8 mouse cellular contexts compared by ENCODE assay signal in genomic region chr3:146121310-146122124, GRCm38 (mm10). TPM values are rescaled to one million over a fixed set of nuclear protein-coding genes. Genes with fewer than 3 reads are reported as not detected.
DNase-seq lines count a peak whose midpoint lies in the region; ATAC-seq and TF ChIP-seq lines count a peak whose summit lies in the region.

No protein-coding gene starts in this region.

- H3K27me3 ChIP-seq in forebrain, postnatal 0 days (ENCODE audit: insufficient read depth, low read length) = peaks cover 4% of the 10 kb centered on the region; the same call in 1 of the 2 replicates
- peaks cover 19% of the 10 kb centered on the region for H3K27me3 ChIP-seq in liver, embryonic 16.5 days (ENCODE audit: control insufficient read depth, insufficient read depth, low read depth, low read length)
- H3K27me3 ChIP-seq in stomach, postnatal 0 days (ENCODE audit: control insufficient read depth, insufficient read depth, low read length) = 0 out of 2 replicates have a peak, but pooled peaks cover 2% of the 10 kb centered on the region

- no peaks in the 10 kb centered on the region for H3K9me3 ChIP-seq in forebrain, postnatal 0 days (ENCODE audit: low read length)
- H3K9me3 ChIP-seq in liver, embryonic 16.5 days (replicated peaks; ENCODE audit: control insufficient read depth, low read length) = no peaks in the 10 kb centered on the region
- H3K9me3 ChIP-seq in stomach, postnatal 0 days (ENCODE audit: control insufficient read depth, low read length) = no peaks in the 10 kb centered on the region

- H3K4me3 ChIP-seq in forebrain, postnatal 0 days (ENCODE audit: low read depth, low read length) = no peak overlapping the region; the same call in 1 of the 2 replicates
- H3K4me3 ChIP-seq in liver, embryonic 16.5 days (ENCODE audit: low read depth, low read length) = no peak overlapping the region
- no peak overlapping the region for H3K4me3 ChIP-seq in stomach, postnatal 0 days (ENCODE audit: low read depth, low read length)

- no peak for ATAC-seq in forebrain, postnatal 0 days
- ATAC-seq in liver, embryonic 16.5 days (ENCODE audit: low read depth) = no peak
- no peak for ATAC-seq in stomach, postnatal 0 days (ENCODE audit: low FRiP score, low TSS enrichment)
- ATAC-seq in erythroblast, adult 5-6 weeks (replicated peaks; ENCODE audit: low FRiP score, poor library complexity, severe bottlenecking) = no peak

- no peak overlapping the region for H3K27ac ChIP-seq in forebrain, postnatal 0 days (ENCODE audit: low read depth, low read length)
- no peak overlapping the region for H3K27ac ChIP-seq in liver, embryonic 16.5 days (ENCODE audit: low read length)
- H3K27ac ChIP-seq in stomach, postnatal 0 days (replicated peaks) = no peak overlapping the region

- H3K4me1 ChIP-seq in forebrain, postnatal 0 days (ENCODE audit: insufficient read depth) = no peaks in the 10 kb centered on the region
- no peaks in the 10 kb centered on the region for H3K4me1 ChIP-seq in liver, embryonic 16.5 days (ENCODE audit: control insufficient read depth, low read depth, low read length)
- H3K4me1 ChIP-seq in stomach, postnatal 0 days (replicated peaks; ENCODE audit: control insufficient read depth, insufficient read depth) = no peaks in the 10 kb centered on the region

- peak overlapping the region; percentile 0; the same call in 1 of the 2 replicates for H3K4me2 ChIP-seq in forebrain, postnatal 0 days (ENCODE audit: low read depth)
- 0 out of 2 replicates have a peak overlapping the region, but pooled peaks have one; percentile 2 for H3K4me2 ChIP-seq in liver, embryonic 16.5 days (ENCODE audit: low read depth, low read length)
- peak overlapping the region; percentile 31; the same call in 1 of the 2 replicates for H3K4me2 ChIP-seq in stomach, postnatal 0 days (replicated peaks; ENCODE audit: low read depth)

- no peaks in the 10 kb centered on the region for H3K36me3 ChIP-seq in forebrain, postnatal 0 days (ENCODE audit: insufficient read depth)
- no peaks in the 10 kb centered on the region for H3K36me3 ChIP-seq in liver, embryonic 16.5 days (ENCODE audit: control insufficient read depth, insufficient read depth)
- no peaks in the 10 kb centered on the region for H3K36me3 ChIP-seq in stomach, postnatal 0 days (ENCODE audit: control insufficient read depth, insufficient read depth, low read length)

- TF ChIP-seq EP300 in stomach, postnatal 0 days (optimal IDR thresholded peaks at IDR 0.05) = no peak

- peak; percentile 16 for DNase-seq in spleen, adult 12 weeks (ENCODE audit: low spot score)
- no peak for DNase-seq in spleen, postnatal 14 days (ENCODE audit: low spot score in 2 of 2)
- DNase-seq in forebrain, postnatal 0 days = no peak
- DNase-seq in stomach, postnatal 0 days (ENCODE audit: low spot score) = peak; percentile 21
- DNase-seq in urinary bladder, postnatal 14 days (ENCODE audit: low spot score) = no peak
- DNase-seq in right cerebral cortex, postnatal 25 days = no peak

- 11% methylated on average over 25 of the region's 25 CpGs for WGBS in forebrain, postnatal 0 days
- 13% methylated on average over 25 of the region's 25 CpGs for WGBS in liver, embryonic 16.5 days (ENCODE audit: insufficient replicate concordance)
- WGBS in stomach, postnatal 0 days = 15% methylated on average over 25 of the region's 25 CpGs

- H3K9ac ChIP-seq in forebrain, postnatal 0 days = no peak overlapping the region
- no peak overlapping the region for H3K9ac ChIP-seq in liver, embryonic 16.5 days (ENCODE audit: low read depth, low read length)
- 0 out of 2 replicates have a peak overlapping the region, but pooled peaks have one; percentile 8 for H3K9ac ChIP-seq in stomach, postnatal 0 days (ENCODE audit: low read length)

- TF ChIP-seq CTCF in forebrain, postnatal 0 days (IDR thresholded peaks at IDR 0.05; ENCODE audit: low read depth) = no peak
- no peak for TF ChIP-seq CTCF in stomach, postnatal 0 days (IDR thresholded peaks at IDR 0.05; ENCODE audit: low read depth)

RNA-seq across cellular contexts. Expression of gene Mcoln3, which starts 4.3 kb away (rescaled TPM):
- total RNA-seq in forebrain, postnatal 0 days (2014; rRNA removed) = 0.62 and 2.5 TPM in 2 replicates
- 0.20 and 0.30 TPM in 2 replicates for polyA plus RNA-seq in forebrain, postnatal 0 days (2015; fragmentation: Nextera tagmentation; extraction: Ambion mirVana)
- 0.25 and 0.70 TPM in 2 replicates for polyA plus RNA-seq in liver, embryonic 16.5 days (2015; fragmentation: Nextera tagmentation; extraction: Ambion mirVana)
- polyA plus RNA-seq in stomach, postnatal 0 days (2015; fragmentation: Nextera tagmentation; extraction: Ambion mirVana) = not detected in 2 replicates
- not detected in 2 replicates for total RNA-seq in erythroblast, adult 5-6 weeks (2015; ENCODE audit: low replicate concordance)
- 0.28 TPM in 1 of 2 replicates, not detected in the other for total RNA-seq in erythroblast, adult 5-6 weeks (2017; ENCODE audit: low replicate concordance)

RNA-seq across cellular contexts. Expression of gene Wdr63, which starts 13.6 kb away (rescaled TPM):
- total RNA-seq in forebrain, postnatal 0 days (2014; rRNA removed) = 0.69 and 2.1 TPM in 2 replicates
- 1.2 and 1.7 TPM in 2 replicates for polyA plus RNA-seq in forebrain, postnatal 0 days (2015; fragmentation: Nextera tagmentation; extraction: Ambion mirVana)
- polyA plus RNA-seq in liver, embryonic 16.5 days (2015; fragmentation: Nextera tagmentation; extraction: Ambion mirVana) = 0.30 TPM in 1 of 2 replicates, not detected in the other
- polyA plus RNA-seq in stomach, postnatal 0 days (2015; fragmentation: Nextera tagmentation; extraction: Ambion mirVana) = 0.62 and 0.72 TPM in 2 replicates
- not detected in 2 replicates for total RNA-seq in erythroblast, adult 5-6 weeks (2015; ENCODE audit: low replicate concordance)
- not detected in 2 replicates for total RNA-seq in erythroblast, adult 5-6 weeks (2017; ENCODE audit: low replicate concordance)

RNA-seq across cellular contexts. Expression of gene Mcoln2, which starts 28.1 kb away (rescaled TPM):
- total RNA-seq in forebrain, postnatal 0 days (2014; rRNA removed) = 0.14 and 1.6 TPM in 2 replicates
- polyA plus RNA-seq in forebrain, postnatal 0 days (2015; fragmentation: Nextera tagmentation; extraction: Ambion mirVana) = 0.12 and 0.48 TPM in 2 replicates
- 9.5 TPM in 2 replicates for polyA plus RNA-seq in liver, embryonic 16.5 days (2015; fragmentation: Nextera tagmentation; extraction: Ambion mirVana)
- 1.9 TPM in 2 replicates for polyA plus RNA-seq in stomach, postnatal 0 days (2015; fragmentation: Nextera tagmentation; extraction: Ambion mirVana)
- total RNA-seq in erythroblast, adult 5-6 weeks (2015; ENCODE audit: low replicate concordance) = 0.63 TPM in 1 of 2 replicates, not detected in the other
- not detected in 2 replicates for total RNA-seq in erythroblast, adult 5-6 weeks (2017; ENCODE audit: low replicate concordance)

Comparison
In these comparisons a context has a peak if more than half of its experiments do, and no peak if none do; other contexts are left out.
1. DNase-seq: peak in spleen, adult 12 weeks (single experiment) and stomach, postnatal 0 days (single experiment); none in spleen, postnatal 14 days (0 of 2), forebrain, postnatal 0 days (single experiment), urinary bladder, postnatal 14 days (single experiment) and right cerebral cortex, postnatal 25 days (single experiment).
2. Peak in every context shown above with its lines, with median percentiles within 50 percentile points of each other: H3K4me2 ChIP-seq.